Mouse (Mus musculus): ENCODE results near the gene Tlr12.
"Not testable (repeated sequence)": the region's sequence is repeated elsewhere in the genome, so short reads cannot be mapped to it uniquely, and the experiment has no call there.

The Tlr12 gene

DNA sequence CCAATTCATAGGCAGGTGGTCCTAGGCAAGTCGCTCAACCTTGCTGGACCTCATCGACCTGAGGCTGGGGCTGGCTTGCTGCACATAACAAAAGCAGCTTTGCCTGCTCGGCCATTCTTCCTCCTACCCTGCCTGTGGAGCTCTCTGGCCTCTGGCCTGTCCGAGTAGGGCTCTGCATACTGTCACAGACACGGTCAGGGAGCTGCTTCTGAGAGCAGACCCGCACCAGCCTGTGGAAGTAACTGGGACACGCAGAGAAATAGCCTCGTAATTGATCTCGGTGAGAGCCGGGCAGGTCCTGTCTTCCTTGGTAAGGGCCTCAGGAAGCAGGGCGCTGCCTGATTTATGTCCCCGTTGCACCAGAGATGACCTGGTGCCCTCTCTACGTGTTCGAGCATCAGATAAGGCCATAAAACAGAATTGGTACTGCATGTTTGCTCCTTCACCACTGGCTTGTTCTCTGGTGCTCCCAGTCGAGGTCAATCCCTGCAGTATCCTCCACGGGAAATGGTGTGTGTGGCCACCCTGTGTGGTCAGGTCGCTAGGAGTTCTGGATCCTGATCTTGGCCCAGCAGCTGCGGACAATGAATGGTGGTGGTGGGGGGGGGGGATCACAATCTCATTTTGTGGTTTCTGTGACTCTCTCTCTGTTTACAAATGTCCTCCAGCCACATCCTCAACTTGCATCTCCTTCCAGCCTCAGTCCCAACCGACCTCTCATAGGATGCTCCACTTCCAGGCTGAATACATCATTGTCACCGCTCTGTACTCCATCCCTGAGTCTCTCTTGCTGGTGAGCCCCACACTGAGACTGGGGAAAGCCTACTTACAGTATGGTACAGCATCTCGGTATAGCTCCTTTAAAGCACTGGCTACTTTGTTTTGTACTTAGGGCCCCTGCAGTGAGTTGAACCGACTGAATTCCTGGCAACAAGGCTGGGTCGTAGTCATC is 23.6 kb upstream of the Tlr12 start:
- no peaks in the 10 kb centered on the region for H3K27me3 ChIP-seq (ENCODE audit: control insufficient read depth, insufficient read depth, low read length, poor library complexity, severe bottlenecking)
- no peaks in the 10 kb centered on the region for H3K36me3 ChIP-seq (ENCODE audit: control insufficient read depth, insufficient read depth, low read length, poor library complexity, severe bottlenecking)
- no peak for DNase-seq (ENCODE audit: low read depth, low spot score)

DNA sequence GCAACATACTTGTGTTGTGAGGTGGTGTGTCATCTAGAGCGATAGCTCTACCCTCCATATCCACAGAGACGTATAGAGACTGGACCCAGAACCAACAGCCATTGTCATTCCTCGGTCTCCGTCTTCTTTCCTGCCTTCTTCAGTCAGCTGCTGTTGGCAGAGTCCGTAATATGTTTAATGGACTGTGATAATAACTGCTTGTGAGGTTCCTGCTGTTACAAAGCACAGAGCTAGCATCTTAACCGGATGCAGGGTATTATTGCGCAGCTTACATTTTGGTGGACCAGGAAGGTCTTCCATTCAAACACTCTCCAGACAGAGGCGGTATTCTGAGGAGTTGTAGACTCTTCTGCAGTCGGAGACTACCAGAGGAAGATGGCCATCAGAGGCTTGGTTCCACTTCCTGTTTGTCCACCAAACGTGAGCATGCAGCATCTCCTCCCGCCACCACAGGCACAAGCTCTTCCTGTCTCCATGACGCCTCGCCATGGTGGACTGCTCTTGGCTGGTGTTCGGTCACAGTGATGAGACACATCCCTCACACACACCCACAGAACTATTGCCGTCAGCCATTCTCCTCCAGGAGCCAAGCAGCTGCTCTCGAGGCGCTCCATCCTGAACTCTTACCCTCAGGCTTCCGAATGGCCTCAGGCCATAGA is 20.0 kb upstream of the Tlr12 start:
- H3K27me3 ChIP-seq (ENCODE audit: control insufficient read depth, insufficient read depth, low read length, poor library complexity, severe bottlenecking): no peaks in the 10 kb centered on the region
- peak; percentile 24 for DNase-seq (ENCODE audit: low read depth, low spot score)
- no peaks in the 10 kb centered on the region for H3K36me3 ChIP-seq (ENCODE audit: control insufficient read depth, insufficient read depth, low read length, poor library complexity, severe bottlenecking)

DNA sequence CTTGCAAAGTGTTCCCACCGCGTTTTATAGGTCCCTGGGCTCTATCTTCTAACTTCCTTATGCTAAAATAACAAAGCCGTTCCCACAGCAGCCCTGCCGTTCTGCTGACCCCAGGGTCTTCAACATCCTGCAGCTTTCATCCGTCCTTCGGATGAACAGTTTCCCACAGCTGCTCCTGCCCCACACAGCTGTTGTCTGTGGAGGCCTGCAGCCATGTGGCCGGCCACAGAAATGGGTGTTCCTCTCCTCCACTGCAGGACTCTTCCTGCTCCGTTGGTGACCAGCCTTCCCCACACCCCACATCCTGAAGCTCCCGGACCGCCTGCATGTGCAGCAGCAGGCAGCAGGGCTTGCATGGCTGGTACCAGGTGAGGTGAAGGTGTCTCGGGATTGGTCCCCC is 18.8 kb upstream of the Tlr12 start:
- no peak for DNase-seq (ENCODE audit: low read depth, low spot score)
- no peaks in the 10 kb centered on the region for H3K27me3 ChIP-seq (ENCODE audit: control insufficient read depth, insufficient read depth, low read length, poor library complexity, severe bottlenecking)
- no peaks in the 10 kb centered on the region for H3K36me3 ChIP-seq (ENCODE audit: control insufficient read depth, insufficient read depth, low read length, poor library complexity, severe bottlenecking)

DNA sequence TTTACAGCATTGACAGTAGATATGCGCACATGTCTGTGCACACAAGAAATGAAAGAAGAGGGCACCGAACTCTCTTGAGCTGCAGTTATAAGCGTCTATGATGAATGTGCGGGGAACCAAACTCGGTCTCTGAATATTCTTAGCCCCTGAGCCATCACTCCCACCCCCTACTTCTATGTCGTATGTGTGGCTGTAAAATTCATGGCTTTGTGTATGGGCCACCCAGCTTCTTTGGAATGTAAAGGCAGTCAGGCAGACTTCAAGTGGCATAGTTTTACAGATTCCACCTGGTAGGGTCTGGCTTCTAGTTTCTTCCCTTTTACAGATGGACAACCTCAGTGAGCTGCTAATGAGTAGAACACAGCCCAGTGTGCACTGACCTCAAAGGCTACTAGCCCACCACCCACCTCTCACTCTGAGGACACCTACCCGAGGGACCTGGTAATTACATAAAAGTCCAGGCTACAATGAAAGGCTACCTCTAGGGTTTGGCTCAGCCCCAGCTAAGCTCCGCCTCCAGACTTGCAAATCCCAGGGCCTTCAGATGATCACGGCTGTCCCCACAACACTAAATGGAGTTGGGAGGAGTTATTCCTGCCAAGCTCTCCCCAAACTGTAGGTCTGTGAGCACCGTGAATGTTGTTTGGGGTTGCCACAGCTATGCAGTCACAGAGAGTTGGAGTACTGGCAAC is 17.6 kb upstream of the Tlr12 start:
- no peaks in the 10 kb centered on the region for H3K27me3 ChIP-seq (ENCODE audit: control insufficient read depth, insufficient read depth, low read length, poor library complexity, severe bottlenecking)
- no peaks in the 10 kb centered on the region for H3K36me3 ChIP-seq (ENCODE audit: control insufficient read depth, insufficient read depth, low read length, poor library complexity, severe bottlenecking)
- DNase-seq (ENCODE audit: low read depth, low spot score): no peak

DNA sequence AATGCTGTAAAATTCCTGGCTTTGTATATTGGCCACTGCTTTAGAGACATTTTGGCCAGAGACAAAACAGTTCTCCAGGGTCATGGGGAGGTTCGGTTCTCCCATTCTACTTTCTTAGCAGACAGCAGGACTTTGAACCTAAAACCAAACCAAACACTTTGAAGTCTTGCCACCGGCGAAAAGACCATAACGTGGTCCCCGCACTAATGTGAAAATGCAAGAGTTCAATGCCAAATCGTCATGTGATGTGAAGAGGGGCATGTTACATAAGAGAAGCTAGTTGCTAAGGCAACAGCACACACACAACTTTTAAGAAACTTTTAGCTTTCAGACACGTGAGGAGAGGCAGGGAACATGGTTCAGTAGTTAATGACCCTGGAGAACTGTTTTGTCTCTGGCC is 17.0 kb upstream of the Tlr12 start:
- Histone ChIP-seq H3K27me3 (ENCODE audit: control insufficient read depth, insufficient read depth, low read length, poor library complexity, severe bottlenecking) (no peaks in the 10 kb centered on the region), H3K36me3 (ENCODE audit: control insufficient read depth, insufficient read depth, low read length, poor library complexity, severe bottlenecking) (no peaks in the 10 kb centered on the region)
- DNase-seq (ENCODE audit: low read depth, low spot score): no peak

DNA sequence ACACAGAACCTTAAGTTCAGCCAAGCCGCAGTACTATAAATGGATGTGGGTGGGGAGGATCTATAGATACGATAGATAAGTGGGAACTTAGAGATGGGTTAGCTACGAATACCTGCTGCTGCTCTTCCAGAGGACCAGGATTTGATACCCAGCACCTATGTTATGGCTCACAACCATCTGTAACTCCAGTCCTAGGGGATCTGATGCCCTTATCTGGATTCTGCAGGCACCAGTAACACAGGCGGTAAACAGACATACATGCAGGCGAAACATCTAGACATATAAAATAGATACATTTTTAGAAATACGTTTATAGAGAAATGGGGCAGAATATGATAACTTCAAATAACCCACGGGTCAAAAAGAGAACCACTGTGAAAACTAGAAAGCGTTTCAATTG is 2.7 kb upstream of the Tlr12 start:
- no peak for DNase-seq (ENCODE audit: low read depth, low spot score)
- no peaks in the 10 kb centered on the region for H3K36me3 ChIP-seq (ENCODE audit: control insufficient read depth, insufficient read depth, low read length, poor library complexity, severe bottlenecking)
- H3K27me3 ChIP-seq (ENCODE audit: control insufficient read depth, insufficient read depth, low read length, poor library complexity, severe bottlenecking): no peaks in the 10 kb centered on the region

DNA sequence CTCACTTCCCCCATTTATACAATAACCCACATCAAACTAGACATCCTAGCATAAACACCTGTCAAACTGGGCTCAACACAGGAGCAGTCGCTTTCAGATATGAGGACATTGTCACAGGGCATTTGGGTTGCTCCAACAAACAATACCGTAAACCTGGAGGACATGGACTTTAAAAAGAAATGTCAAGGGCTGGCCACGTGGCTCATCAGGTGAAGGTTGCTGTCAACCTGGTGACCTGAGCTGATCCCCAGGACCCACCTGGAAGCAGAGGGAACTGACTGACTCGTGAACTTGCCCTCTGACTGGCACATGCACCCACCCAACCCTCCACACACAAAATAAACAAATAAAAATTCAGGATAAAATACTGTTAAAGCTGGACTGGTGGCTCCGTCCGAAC is 2.2 kb upstream of the Tlr12 start:
- Histone ChIP-seq H3K36me3 (ENCODE audit: control insufficient read depth, insufficient read depth, low read length, poor library complexity, severe bottlenecking) (no peaks in the 10 kb centered on the region), H3K27me3 (ENCODE audit: control insufficient read depth, insufficient read depth, low read length, poor library complexity, severe bottlenecking) (no peaks in the 10 kb centered on the region)
- no peak for DNase-seq (ENCODE audit: low read depth, low spot score)

DNA sequence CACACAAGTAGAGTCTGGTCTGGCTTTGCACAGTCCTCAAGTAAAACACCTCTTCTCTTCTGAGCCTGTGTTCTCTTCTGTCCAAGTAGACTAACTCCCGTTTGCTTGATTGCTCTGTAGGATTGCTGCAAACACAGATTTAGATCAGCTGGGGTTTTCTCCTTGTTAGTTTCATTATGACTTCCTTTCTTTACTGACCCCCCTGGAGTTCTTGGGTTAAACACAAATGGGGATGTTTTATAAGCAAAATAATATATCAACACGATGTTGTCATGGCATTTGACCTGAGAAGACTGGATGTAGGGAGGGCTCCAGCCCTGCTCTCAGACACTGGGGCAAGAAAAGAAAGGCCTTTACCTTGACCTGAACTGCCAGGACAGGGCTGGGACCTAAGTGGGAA is 544 bp upstream of the Tlr12 start:
- peak; percentile 24 for DNase-seq (ENCODE audit: low read depth, low spot score)
- no peaks in the 10 kb centered on the region for H3K27me3 ChIP-seq (ENCODE audit: control insufficient read depth, insufficient read depth, low read length, poor library complexity, severe bottlenecking)
- H3K36me3 ChIP-seq (ENCODE audit: control insufficient read depth, insufficient read depth, low read length, poor library complexity, severe bottlenecking): no peaks in the 10 kb centered on the region

DNA sequence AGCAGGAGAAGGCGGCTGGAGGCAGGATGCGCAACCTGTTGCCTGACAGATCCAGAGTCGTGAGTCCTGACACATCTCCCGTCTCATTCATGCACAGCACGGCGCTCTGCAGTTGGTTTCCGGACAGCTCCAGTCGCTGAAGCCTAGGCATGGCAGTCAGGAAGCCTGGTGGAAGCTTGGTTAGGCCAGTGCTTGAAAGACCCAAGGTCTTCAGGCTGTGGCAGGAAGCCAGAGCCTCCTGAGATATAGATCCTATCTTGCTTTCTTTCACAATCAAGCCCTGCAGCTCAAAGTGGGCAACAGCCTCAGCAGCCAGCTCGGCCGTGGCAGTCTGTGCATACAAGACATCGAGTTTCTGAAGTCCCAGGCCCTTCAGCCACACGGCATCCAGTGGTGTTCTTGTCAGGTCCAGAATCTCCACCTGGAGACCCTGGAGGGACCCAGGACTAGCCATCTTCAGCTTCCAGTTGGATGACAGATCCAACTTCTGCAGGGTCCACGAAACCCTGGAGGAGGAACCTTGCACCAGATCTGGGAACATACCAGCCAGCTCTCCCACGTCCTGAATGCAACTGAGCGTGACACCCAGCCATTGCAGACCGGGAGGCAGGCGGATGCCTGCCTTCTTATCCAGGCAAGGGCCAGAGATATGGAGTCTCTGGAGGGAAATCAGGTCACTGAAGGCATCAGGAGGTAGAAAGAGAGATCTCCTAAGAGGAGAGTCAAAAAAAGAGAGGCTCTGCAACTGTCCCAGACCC is 877 bp downstream of the Tlr12 start:
- Histone ChIP-seq H3K27me3 (ENCODE audit: control insufficient read depth, insufficient read depth, low read length, poor library complexity, severe bottlenecking) (no peaks in the 10 kb centered on the region), H3K36me3 (ENCODE audit: control insufficient read depth, insufficient read depth, low read length, poor library complexity, severe bottlenecking) (no peaks in the 10 kb centered on the region)
- DNase-seq (ENCODE audit: low read depth, low spot score): no peak

DNA sequence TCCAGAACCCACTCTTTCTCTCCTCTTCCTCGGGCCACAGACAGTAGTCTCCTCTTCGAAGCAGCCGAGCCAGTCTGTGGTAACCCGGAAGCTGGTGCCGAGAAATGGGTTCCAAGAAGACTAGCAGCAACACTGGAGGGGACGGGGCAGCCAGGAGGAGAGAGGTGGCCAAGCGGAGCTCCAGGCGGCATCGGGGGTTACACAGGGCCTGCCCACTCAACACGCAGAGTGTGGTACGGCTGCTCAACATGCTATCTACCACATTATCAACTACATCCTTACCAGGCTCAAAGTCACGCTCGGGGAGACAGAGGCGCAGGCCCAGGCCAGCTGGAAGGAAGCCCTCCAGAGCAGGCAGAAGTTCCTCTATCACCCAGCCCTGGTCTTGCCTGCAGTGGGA is 2.7 kb downstream of the Tlr12 start:
- peak; percentile 41 for DNase-seq (ENCODE audit: low read depth, low spot score)
- H3K36me3 ChIP-seq (ENCODE audit: control insufficient read depth, insufficient read depth, low read length, poor library complexity, severe bottlenecking): no peaks in the 10 kb centered on the region

DNA sequence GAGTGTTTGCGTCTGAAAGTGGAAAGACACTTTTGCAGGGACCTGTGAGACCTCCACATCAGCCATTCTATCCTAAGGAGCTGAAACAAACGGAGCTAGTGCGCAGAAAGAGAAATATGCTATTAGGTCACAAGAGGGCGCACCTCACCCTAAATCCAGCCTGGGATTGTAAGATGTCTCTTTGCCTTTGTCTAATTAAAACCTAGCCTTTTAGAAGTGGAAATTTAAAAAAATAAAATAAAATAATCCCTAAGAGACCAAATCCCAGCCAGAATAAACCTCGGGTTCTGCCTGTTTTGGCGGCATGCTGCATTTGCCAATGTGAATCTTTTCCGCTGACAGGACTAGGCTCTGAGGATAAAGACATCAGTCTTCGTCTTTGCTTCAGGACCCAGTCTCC is 5.1 kb downstream of the Tlr12 start:
- Histone ChIP-seq H3K36me3 (ENCODE audit: control insufficient read depth, insufficient read depth, low read length, poor library complexity, severe bottlenecking) (no peaks in the 10 kb centered on the region), H3K27me3 (ENCODE audit: control insufficient read depth, insufficient read depth, low read length, poor library complexity, severe bottlenecking) (no peaks in the 10 kb centered on the region)
- peak; percentile 81 for DNase-seq (ENCODE audit: low read depth, low spot score)

More for the DNA sequence above, 2.7 kb downstream of the Tlr12 start:
- no peaks in the 10 kb centered on the region for H3K27me3 ChIP-seq (ENCODE audit: control insufficient read depth, insufficient read depth, low read length, poor library complexity, severe bottlenecking)

DNA sequence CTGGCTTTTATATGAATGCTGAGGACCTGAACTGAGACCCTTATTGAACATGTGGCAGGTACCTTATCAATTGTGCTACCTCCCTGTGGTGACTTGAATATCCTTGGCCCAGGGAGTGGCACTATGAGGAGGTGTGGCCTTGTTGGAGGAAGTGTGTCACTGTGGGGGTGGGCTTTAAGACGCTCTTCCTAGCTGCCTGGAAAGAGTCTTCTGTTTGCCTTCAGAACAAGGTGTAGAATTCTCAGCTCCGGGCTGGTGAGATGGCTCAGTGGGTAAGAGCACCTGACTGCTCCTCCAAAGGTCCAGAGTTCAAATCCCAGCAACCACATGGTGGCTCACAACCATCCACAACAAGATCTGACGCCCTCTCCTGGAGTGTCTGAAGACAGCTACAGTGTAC is 6.7 kb downstream of the Tlr12 start:
- not testable (repeated sequence) for H3K27me3 ChIP-seq (ENCODE audit: control insufficient read depth, insufficient read depth, low read length, poor library complexity, severe bottlenecking); DNase-seq (ENCODE audit: low read depth, low spot score); H3K36me3 ChIP-seq (ENCODE audit: control insufficient read depth, insufficient read depth, low read length, poor library complexity, severe bottlenecking)

DNA sequence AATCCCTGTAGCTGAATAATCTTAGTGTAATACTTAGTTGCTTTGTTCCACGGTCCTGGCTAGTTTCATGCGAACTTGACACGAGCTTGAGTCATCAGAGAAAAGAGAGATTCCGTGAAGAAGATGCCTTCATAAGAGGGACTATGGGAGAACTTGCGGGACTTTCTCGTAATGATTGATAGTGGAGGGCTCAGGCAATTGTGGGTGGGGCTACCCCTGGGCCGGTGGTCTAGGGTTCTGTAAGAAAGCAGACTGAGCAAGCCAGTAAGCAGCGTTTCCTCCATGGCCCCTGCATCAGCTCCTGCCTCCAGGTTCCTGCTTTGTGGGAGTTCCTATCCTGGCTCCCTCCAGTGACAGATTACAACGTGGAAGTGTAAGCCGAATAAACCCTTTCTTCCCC is 7.7 kb downstream of the Tlr12 start:
- DNase-seq (ENCODE audit: low read depth, low spot score): no peak
- no peaks in the 10 kb centered on the region for H3K36me3 ChIP-seq (ENCODE audit: control insufficient read depth, insufficient read depth, low read length, poor library complexity, severe bottlenecking)

DNA sequence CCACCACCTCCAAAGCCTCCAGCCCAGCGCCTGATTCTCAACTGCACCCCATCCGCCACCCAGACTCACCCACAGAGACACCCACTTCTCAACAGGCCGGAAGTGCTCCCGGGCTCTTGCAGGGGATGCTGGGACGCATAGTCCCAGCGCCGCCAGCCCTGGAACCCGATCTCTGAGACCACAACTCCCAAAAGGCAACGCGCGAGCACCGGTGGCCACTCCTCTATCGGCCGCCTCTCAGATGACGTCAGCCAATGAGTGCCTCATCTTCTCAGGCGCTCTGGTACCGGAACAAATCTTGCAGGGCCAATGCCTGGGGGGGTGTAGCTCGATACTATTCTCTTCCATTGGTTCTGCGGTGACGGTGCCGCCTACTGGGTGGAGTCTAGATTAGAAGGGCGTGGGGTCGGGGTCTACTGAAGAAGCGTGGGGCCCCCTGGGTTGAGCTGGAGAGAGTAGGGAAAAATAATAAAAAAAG is 8.5 kb downstream of the Tlr12 start, which contains the start of gene Zscan20:
TSS of gene Zscan20 (minus strand) at position 174 of the 478 bp plus-strand sequence.
- H3K27me3 ChIP-seq (ENCODE audit: control insufficient read depth, insufficient read depth, low read length, poor library complexity, severe bottlenecking): no peaks in the 10 kb centered on the region
- peak; percentile 97 for DNase-seq (ENCODE audit: low read depth, low spot score)
- no peaks in the 10 kb centered on the region for H3K36me3 ChIP-seq (ENCODE audit: control insufficient read depth, insufficient read depth, low read length, poor library complexity, severe bottlenecking)

More for the DNA sequence above, 7.7 kb downstream of the Tlr12 start:
- H3K27me3 ChIP-seq (ENCODE audit: control insufficient read depth, insufficient read depth, low read length, poor library complexity, severe bottlenecking): no peaks in the 10 kb centered on the region

Measured in splenic B cell, adult 2 months (primary cell).